Mouse (Mus musculus) embryonic fibroblast, embryonic 13.5 days (primary cell): ENCODE results near the gene Apobec3.

Source experiments
- CTCF ChIP-seq: IDR thresholded peaks from 2 replicates; pipeline ENCODE4 v1.5.1; 2011; ENCODE audit warnings: mild to moderate bottlenecking, control low read depth, low read length, moderate library complexity, borderline replicate concordance; ENCODE audit not compliant: insufficient read depth
- POLR2A ChIP-seq: IDR thresholded peaks from 2 replicates; pipeline ENCODE4 v1.6.1; 2011; ENCODE audit warnings: low read depth, mild to moderate bottlenecking, control low read depth, low read length, moderate library complexity

- TF ChIP-seq CTCF: no peak
- TF ChIP-seq POLR2A: no peak
These were observed 41.7 kb downstream of the Apobec3 start for GRCm38 (mm10) chr15:79933052-79933669.
